Mouse (Mus musculus) retina, postnatal 7 days (tissue): Measurements from ENCODE around the gene Iscu.
A peak's percentile ranks its signal among the peaks of the same experiment; 100 is the strongest.

Experiments used
- DNase-seq: peaks from one replicate; pipeline ENCODE4 v3.0.0-alpha.2; 2012; ENCODE audit warnings: low read depth, low spot score

The Iscu gene

GRCm38 (mm10) chr5:113814111-113815040, 41.8 kb downstream of the Iscu start:
- no peak for DNase-seq

GRCm38 (mm10) chr5:113815041-113815389, 42.5 kb downstream of the Iscu start:
- DNase-seq = no peak

- peak; percentile 62 for DNase-seq
These were observed 43.1 kb downstream of the Iscu start for GRCm38 (mm10) chr5:113815638-113816152.

GRCm38 (mm10) chr5:113818572-113818971, 46.0 kb downstream of the Iscu start:
- no peak for DNase-seq

GRCm38 (mm10) chr5:113824228-113824627, 51.7 kb downstream of the Iscu start:
- no peak for DNase-seq

GRCm38 (mm10) chr5:113825558-113825957, 53.0 kb downstream of the Iscu start:
- DNase-seq = no peak

GRCm38 (mm10) chr5:113826619-113827018, 54.1 kb downstream of the Iscu start:
- no peak for DNase-seq
